Mouse (Mus musculus) cerebellum, postnatal 4 days (tissue): ENCODE data around the gene Clk1.
"Not testable (repeated sequence)": the region's sequence is repeated elsewhere in the genome, so short reads cannot be mapped to it uniquely, and the experiment has no call there.

Source experiments
- DNase-seq, 2 experiments: peaks; one replicate each; pipeline ENCODE4 v3.0.0; 2022; ENCODE audit warnings: low spot score in 2 of 2, mixed read lengths in 1 of 2

The Clk1 gene

DNA sequence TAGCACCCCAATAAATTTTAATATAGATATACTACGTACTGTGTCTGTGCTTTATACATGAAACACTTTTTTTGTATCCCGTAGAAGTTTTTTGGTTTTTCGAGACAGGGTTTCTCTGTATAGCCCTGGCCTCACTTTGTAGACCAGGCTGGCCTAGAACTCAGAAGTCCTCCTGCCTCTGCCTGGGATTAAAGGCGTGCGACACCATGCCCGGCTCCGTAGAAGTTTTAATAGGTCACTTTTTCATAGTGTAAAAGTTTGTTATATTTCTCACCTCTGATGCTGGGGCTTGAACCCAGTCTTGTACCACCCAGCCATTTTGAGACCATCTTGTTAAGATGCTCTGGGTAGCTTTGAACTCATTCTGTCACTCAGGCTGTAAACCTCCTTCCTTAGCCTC is 16.5 kb downstream of the Clk1 start:
- DNase-seq, result no peak

DNA sequence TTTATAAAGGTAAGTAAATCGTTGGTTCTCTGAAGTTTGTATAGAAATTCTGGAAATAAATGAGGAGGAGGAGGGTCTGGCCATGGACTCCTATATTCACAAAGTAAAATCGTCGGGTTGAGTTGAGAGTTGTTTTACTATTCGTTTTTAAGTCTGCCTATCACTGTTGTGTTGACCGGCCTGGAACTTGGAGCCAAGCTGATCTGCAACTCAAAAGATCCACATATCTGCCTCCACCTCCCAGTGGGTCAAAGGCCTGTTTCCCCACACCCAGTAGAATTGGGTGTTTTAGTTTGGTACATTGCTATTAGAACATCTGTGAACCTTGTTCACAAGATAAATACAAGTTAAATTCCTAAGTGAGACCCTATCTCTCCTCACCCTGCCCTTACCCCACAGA is 20.1 kb downstream of the Clk1 start:
- DNase-seq, result no peak

GRCm38 (mm10) chr1:58401396-58401795 is 22.5 kb downstream of the Clk1 start:
- no peak for DNase-seq

GRCm38 (mm10) chr1:58397731-58398130 is 26.1 kb downstream of the Clk1 start:
- no peak for DNase-seq

DNA sequence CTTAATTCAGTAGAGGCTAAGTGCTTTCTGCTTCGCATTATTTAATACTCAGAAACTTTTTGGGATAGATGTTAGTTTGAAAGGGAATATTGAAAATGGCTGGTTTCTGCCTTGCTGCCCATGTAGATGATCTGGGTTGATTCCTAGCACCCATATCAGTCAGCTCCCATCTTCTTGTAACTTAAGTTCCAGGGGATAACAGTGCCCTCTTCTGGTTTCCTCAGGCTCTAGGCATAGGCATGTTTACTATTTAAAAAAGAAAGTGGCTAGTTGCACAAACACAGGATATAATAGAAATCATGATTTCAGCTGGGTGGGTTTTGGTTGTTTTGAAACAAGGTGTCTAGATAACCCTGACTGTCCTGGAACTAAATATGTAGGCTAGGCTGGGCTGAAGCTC is 27.7 kb downstream of the Clk1 start:
- DNase-seq, result no peak

DNA sequence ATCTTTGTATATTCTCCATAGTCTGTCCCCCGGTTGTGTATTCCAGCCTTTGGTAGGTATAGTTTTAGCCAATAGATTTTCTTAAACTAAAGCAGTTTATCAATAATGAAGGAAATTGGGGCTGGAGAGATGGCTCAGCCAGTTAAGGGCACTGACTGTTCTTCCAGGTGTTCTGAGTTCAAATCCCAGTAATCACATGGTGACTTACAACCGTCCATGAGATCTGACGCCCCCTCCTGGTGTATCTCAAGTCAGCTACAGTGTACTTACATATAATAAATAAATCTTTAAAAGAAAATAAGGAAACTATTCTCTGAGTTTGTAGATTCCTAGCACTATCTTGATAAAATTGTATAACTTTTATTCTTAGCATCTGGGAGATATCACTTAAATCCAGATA is 28.5 kb downstream of the Clk1 start:
- no peak for DNase-seq

GRCm38 (mm10) chr1:58393284-58394195 is 30.3 kb downstream of the Clk1 start:
- peak; percentile 23 to 38 for DNase-seq

DNA sequence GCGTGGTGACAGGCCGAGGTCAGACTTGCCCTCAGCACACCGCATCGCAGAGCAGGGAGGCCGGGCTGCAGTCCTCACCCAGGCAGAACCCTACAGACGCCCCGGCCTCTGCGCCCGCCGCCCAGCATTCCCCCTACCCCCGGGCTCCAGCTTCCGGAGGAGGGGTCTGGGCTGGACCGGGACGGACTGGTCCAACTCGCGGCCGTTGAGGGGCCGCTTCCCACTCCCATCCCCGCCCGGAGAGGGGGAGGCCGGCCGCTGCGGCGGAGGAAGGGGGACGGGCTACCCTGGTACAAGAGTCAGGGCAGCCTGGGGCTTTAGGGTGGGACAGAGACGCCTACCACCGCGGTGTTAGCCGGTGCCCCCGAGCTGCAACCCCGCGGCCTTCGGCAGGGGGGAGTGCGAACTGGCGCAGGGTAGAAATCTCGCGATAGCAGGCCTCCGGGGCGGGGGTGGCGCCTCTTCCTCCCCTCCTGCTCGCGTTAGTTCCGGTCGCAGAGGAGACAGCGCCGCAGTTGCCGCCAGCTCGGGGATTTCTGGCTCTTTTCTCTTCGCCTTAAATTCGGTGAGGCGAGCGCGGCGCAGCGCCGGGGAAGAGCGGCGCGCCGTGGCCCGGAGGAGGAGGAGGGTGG is 31.1 kb downstream of the Clk1 start, which contains the start of gene Bzw1:
Gene Bzw1 (plus strand): TSS at position 247 of the 632 bp plus-strand sequence.
- DNase-seq, result peak; percentile 88 to 94

GRCm38 (mm10) chr1:58392268-58392651 is 31.6 kb downstream of the Clk1 start:
- DNase-seq, result no peak

- no peak for DNase-seq
Measured at GRCm38 (mm10) chr1:58391421-58392267, 32.2 kb downstream of the Clk1 start.

- DNase-seq, result no peak
Measured at GRCm38 (mm10) chr1:58382586-58383281, 41.1 kb downstream of the Clk1 start.

DNA sequence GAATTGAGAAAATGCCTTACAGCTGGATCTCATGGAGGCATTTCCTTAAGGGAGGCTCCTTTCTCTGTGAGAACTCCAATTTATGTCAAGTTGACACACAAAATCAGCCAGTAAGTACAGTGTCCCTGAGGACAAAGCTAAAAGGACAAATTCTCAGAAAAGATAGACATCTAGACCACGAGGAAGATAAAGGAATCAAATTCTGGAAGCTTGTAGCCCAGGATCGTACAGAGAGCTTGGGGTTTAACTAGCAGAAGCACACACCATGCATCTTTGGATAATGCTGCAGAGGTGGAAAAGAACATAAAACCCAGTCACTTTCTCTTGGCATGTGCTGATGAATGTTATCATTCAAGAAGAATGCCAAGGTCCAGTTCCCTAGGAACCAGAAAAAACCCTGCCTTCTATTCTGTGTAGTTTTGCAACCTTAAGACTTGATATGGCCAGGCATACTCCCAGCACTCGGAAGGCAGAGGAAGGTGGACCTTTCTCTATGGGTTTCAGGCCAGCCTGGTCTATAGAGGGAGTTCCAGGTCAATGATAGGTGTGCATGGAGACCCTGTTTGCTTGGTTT is 48.2 kb downstream of the Clk1 start:
- DNase-seq, result no peak

DNA sequence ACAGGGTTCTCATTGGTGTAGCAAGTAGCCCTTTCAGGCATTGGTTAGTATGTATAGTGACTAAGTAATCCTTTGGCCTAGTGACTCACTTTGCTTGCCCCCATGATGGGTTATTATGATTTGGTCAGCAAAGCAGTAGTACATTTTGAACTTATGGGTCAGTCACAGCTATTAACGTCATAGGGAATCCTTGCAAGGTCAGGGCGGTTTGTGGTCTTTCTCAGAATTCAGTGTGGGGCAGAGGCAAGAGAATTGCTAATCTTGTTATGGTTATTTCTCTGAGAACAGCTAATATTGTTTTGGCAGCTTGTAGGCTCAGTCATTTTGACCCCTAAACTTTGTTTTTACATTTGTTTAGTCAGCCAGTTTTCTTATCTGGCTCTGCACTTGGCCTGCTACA is 49.6 kb downstream of the Clk1 start:
- not testable (repeated sequence) for DNase-seq

- DNase-seq, result no peak
Measured at GRCm38 (mm10) chr1:58369716-58370115, 54.1 kb downstream of the Clk1 start.

DNA sequence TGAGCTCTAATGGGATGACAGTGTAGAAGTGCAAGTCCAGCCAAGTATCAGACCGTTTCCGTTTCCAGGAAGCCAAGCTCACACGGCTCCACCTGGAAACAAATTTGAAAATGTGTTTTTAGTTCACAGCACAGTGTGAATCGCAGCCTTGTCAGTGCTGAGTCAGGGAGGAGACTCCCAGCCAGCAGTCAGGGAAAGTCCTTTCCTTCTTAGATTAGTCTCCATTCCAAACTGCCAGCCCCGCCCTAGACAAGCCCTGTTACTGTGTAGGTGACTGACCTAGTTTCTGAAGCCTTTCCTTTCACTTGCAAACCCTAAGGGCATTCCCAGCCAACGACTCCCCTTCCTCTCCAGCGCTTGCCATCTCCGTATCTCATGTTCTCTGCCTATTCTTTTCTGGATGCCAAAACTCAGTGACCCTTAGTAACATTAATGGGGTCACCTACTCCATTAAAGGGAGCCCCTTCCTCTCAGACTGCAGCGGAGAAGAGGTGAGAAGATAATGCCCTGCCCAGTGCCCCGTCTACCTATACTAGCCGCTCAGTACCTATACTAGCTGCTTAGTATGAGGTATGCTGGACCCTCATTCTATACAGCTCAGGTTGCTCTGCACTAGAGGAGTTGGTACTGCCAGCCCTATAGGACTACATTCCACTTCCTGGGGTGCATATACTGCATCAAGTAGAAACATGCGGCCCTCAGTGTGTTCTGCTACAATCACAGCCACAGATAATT is 57.0 kb downstream of the Clk1 start:
- no peak for DNase-seq

DNA sequence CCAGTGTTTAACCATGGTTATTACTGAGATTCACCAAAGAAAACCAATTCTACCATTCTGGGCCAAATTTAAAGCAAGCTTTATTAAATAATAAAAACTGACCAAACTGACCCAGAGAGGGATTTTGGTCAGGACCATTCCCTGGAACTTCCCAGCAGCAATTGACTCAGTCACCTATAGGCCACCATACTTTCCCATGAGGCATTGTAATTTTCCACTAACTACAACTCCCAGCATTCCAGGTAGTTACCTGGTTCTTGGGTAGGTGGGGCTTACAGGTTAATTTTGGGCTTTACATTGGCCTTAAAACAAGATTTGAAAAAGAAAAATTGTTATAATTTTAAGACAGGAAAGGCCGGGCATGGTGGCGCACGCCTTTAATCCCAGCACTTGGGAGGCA is 58.0 kb downstream of the Clk1 start:
- DNase-seq, result no peak

DNA sequence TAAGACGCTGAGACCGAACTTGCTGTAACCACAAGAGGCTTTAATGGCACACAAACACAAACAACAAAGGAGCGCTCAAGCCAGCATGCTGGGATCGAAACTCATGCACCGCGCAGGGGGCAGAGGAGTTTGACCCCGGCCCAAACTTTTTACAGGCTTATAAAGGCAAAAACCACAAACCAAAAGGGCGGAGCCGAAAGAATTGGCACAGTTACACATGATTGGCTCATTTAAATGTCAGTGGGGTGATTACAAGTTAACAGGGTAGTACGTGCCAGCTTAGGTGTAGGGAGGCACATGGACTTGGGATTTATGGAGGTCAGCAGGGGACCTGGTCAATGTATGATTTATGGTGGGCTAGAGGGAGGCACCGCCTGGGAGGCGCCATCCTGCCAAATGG is 59.3 kb downstream of the Clk1 start:
- DNase-seq, result no peak

DNA sequence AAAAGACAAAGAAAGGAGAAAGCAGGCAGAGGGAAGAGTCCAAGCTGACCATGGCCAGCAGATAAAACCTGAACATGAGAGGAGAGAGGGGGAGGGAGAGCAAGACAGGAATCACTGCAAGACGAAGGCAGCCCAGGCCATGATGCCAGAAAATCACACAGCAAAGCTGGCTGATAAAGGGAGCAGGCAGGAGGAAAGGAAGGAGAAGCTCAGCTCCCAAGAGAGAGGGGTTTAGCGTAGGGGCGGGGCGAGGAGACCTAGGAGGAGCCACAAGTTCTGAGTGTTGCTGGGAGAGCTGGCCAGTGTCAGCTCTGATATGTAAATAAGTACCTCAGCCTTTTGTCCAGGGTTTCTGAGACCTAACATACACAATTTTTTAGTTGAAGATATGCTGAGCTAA is 61.6 kb downstream of the Clk1 start:
- no peak for DNase-seq
